Mouse (Mus musculus) limb, embryonic 10.5 days (tissue): ENCODE results near the gene Ncam1. TPM values are rescaled to one million over a fixed set of nuclear protein-coding genes. Genes with fewer than 3 reads are reported as not detected.
A peak's percentile ranks its signal among the peaks of the same experiment; 100 is the strongest.

Source experiments
- DNase-seq: peaks from one replicate; pipeline ENCODE4 v3.0.0-alpha.2; 2017; ENCODE audit warnings: low spot score
- H3K27ac ChIP-seq: fragments of 300-500 bp; sonication (generic); 2 replicates; pipeline ENCODE4 v1.5.1; 2016; ENCODE audit warnings: mild to moderate bottlenecking
- H3K27me3 ChIP-seq: fragments of 300-500 bp; sonication (generic); 2 replicates; pipeline ENCODE4 v1.6.1; 2016; ENCODE audit warnings: low read depth, mild to moderate bottlenecking; ENCODE audit not compliant: poor library complexity, severe bottlenecking
- H3K36me3 ChIP-seq: fragments of 300-500 bp; sonication (generic); 2 replicates; pipeline ENCODE4 v1.6.1; 2016; ENCODE audit warnings: mild to moderate bottlenecking, moderate library complexity
- H3K4me1 ChIP-seq: fragments of 300-500 bp; sonication (generic); 2 replicates; pipeline ENCODE4 v1.6.1; 2016
- H3K4me3 ChIP-seq: fragments of 300-500 bp; sonication (generic); 2 replicates; pipeline ENCODE4 v1.5.1; 2016; ENCODE audit warnings: mild to moderate bottlenecking, moderate library complexity
- H3K9me3 ChIP-seq: fragments of 300-500 bp; sonication (generic); replicated peaks from 2 replicates; pipeline ENCODE4 v1.6.1; 2016; ENCODE audit warnings: mild to moderate bottlenecking
- WGBS: fragments of 180-500 bp; shearing (Covaris S2); methylation state at CpG from one replicate; pipeline ENCODE4 v1.1.7; 2016; 5-methylcytosine and 5-hydroxymethylcytosine counted together
- polyA plus RNA-seq: library from polyadenylated mRNA; unstranded; fragments of >200 nt; fragmentation: Nextera tagmentation; extraction: Ambion mirVana; gene quantifications from 2 replicates; pipeline ENCODE4 v1.2.1, GENCODE M21; 2016

Ncam1 gene
- polyA plus RNA-seq, 1 experiment from 2014 or later: 27.9 TPM

DNA sequence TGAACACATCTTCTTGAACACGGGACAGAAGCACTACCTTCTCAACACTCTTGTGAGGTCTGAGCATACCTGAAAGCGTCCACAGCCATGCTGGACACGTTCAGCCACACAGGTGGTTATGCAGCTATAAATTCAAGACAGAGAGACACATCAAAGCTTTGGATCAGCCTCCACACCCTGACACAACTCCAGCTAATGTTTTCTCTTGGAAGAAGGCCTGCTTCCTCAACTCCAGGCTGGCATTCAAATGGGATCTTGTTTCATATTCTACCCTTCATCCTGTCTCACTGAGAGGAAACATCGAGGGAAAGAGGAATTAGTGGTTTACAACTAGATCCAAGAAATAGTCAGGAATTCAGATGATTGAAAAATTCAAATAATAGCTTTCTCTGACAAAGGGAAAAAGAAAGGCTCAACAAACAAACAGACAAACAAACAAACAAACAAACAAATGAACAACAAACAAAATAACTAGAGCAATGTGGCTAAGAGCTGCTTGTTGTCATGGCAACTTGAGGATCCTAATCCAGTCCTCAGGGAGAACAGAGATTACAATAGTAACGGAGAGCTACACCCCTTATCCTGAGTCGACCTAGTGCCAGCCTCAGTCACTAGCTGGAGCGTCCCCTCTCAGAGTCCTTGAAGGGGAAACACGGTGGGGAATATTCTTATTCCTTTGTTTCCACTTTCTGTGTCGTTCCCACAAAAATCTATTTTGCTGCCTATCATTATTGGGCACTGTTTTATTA, 175.6 kb downstream of the Ncam1 start:
- Histone ChIP-seq H3K4me3 (no peak overlapping the region), H3K27ac (no peak overlapping the region), H3K9me3 (no peaks in the 10 kb centered on the region), H3K27me3 (no peaks in the 10 kb centered on the region), H3K4me1 (no peaks in the 10 kb centered on the region), H3K36me3 (no peaks in the 10 kb centered on the region)
- 88% methylated on average over 9 of the region's 9 CpGs for WGBS
- DNase-seq: no peak

DNA sequence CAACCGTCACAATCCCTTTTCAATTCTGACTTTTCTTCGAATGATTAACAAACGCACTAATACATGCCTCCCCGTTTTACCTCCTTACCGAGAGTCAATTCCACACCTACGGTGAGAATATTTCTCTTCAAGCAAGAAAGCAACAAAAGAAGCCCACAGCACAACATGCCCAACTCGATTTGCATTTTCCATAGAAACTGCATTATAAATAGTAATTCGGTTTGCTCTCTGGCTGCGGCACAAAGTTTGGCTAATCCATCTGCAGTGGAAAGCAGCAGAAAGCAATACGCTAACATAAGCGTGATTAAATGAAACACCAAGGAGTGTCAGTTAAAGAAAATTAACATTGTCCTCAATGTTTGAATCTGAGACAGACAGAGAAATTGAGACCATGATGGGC, 177.0 kb downstream of the Ncam1 start:
- Histone ChIP-seq H3K4me1 (no peaks in the 10 kb centered on the region), H3K36me3 (no peaks in the 10 kb centered on the region), H3K9me3 (no peaks in the 10 kb centered on the region), H3K27me3 (no peaks in the 10 kb centered on the region), H3K27ac (no peak overlapping the region), H3K4me3 (no peak overlapping the region)
- WGBS: 95% methylated on average over 11 of the region's 11 CpGs
- no peak for DNase-seq

DNA sequence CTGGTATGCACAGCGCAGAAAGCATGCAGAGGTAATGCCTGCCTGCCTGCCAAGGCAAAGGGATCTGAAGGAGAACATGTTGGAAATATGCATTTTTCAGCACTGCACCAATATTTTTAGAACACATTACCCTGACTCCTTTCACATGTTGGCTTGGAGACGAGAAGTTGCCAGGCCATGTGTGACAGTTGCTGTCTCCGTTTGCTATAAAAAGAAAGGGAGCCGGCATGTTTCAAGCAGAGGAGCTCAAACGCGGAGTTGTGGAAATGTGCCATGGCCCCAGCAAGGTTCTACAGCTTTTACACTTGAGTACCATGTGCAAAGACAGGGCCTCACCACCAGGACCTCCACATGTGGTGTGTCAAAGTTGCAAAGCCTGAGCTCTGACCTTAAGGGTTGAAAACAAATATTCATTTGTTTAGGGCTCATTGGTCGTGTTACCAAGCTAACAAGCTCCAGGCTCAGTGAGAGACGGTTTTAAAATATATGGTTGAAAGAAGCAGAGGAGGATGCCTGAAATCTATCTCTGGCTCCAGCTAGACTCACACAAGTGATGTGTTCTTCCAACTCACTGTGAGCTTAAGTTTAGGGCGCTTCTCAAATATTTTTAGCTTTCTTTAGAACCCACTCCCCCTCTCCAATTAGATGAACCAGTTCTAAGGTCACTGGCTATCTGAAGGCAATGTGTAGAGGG, 179.9 kb downstream of the Ncam1 start:
- no peak overlapping the region for H3K4me3 ChIP-seq
- no peaks in the 10 kb centered on the region for H3K27me3 ChIP-seq
- H3K4me1 ChIP-seq: no peaks in the 10 kb centered on the region
- no peaks in the 10 kb centered on the region for H3K36me3 ChIP-seq
- no peak for DNase-seq
- WGBS: 90% methylated on average over 9 of the region's 9 CpGs
- H3K9me3 ChIP-seq: no peaks in the 10 kb centered on the region
- H3K27ac ChIP-seq: no peak overlapping the region

DNA sequence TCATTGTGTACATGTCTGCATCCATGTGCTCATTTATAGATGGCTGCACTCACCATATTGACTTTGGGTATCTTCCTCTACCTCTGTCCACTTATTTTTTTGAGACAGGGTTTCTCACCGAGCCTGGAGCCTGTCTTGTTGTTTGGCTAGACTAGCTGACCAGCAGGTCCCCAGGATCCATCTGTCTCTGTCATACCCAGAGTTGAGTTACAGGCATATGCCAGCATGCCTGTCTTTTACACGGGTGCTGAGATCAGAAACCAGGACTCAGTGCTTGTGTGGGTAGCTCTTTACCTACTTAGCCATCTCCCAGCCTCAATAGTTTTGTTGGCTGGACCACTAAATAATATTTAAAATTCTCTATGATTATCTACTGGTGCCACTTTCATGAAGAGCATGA, 180.5 kb downstream of the Ncam1 start:
- Histone ChIP-seq H3K4me1 (no peaks in the 10 kb centered on the region), H3K4me3 (no peak overlapping the region), H3K36me3 (no peaks in the 10 kb centered on the region), H3K27ac (no peak overlapping the region), H3K27me3 (no peaks in the 10 kb centered on the region), H3K9me3 (no peaks in the 10 kb centered on the region)
- no peak for DNase-seq
- WGBS: 81% methylated on average over 2 of the region's 2 CpGs

DNA sequence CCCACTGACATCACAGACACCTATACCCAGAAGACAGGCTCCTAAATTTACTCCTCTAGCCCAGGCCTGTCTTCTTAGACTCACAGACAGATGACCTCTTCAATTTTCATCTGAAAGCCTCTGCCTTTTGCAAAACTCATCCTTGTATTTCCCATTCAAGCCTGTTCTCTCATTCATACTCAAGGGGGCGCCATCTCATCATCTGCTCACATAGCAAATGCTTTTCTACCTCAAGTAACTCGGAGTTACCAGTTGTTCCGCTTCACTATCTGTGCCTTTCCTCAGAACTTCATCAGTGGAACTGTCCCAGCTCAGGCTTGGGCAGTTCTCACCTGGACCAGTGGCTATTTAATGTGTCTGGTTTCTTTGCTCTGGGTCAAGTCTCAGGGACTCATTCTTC, 181.5 kb downstream of the Ncam1 start:
- H3K27ac ChIP-seq: no peak overlapping the region
- no peaks in the 10 kb centered on the region for H3K27me3 ChIP-seq
- H3K4me1 ChIP-seq: no peaks in the 10 kb centered on the region
- H3K4me3 ChIP-seq: no peak overlapping the region
- no peaks in the 10 kb centered on the region for H3K36me3 ChIP-seq
- no peaks in the 10 kb centered on the region for H3K9me3 ChIP-seq
- 19% methylated on average over 3 of the region's 3 CpGs for WGBS
- DNase-seq: peak; percentile 43

DNA sequence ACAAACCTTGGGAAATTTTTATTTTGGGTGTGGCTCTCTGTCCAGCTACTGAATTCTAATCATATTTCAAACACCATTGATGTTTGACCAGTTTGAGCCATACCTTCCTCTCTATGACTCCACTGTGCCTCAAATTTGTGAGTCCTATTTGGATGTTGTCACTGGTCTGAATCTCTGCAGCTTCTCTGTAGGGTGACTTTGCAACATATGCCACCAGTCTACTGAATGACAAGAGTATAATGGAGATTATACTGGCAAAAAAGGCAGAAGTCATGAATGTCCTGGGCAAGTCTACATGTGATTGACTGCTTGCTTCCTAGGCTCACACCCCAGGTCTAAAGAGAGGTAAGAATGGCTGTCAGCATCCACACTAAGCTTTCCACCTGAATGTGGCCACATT, 186.3 kb downstream of the Ncam1 start:
- Histone ChIP-seq H3K36me3 (no peaks in the 10 kb centered on the region), H3K27me3 (no peaks in the 10 kb centered on the region), H3K27ac (no peak overlapping the region), H3K4me3 (no peak overlapping the region), H3K9me3 (no peaks in the 10 kb centered on the region), H3K4me1 (no peaks in the 10 kb centered on the region)
- DNase-seq: no peak

DNA sequence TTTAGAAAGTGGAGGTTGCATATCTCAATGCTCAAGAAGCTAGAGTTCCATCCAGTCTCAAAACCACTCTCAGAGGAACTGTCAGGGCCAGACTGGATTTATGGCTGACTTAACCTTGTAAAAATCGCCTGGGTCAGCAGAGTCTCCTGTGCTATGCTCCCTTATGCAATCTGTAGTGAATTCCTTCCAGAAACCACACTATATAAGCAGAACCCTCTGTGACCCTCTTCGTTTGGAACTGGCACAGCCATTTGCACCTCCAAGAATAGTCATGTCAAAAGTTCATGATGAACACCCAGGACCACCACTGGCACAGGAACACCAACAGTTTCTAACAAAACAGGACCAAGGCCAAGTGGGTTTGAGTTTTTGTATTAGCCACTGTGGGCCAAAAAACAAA, 190.5 kb downstream of the Ncam1 start:
- DNase-seq: no peak
- Histone ChIP-seq H3K9me3 (no peaks in the 10 kb centered on the region), H3K27ac (no peak overlapping the region), H3K4me3 (no peak overlapping the region), H3K27me3 (no peaks in the 10 kb centered on the region), H3K36me3 (no peaks in the 10 kb centered on the region), H3K4me1 (no peaks in the 10 kb centered on the region)
- WGBS: 39% methylated on average over 2 of the region's 2 CpGs

DNA sequence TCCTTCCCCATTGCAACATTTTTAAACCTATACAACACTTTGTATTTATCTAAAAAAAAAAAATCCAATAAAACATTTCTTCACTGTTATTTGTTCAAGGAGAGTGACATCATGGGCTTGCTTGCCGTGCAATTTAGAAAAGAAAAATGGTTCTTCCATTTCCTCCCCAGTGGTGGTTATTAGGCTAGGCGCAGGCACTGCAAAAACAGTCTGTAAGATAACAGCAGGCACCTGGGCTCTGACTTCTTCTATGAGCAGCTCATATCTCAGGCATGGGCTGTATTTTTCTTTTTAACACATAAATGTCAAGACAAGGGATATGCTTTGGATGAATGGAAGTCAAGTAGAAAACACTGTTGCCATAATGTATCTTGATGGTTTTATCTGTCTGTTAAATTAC, 192.0 kb downstream of the Ncam1 start:
- H3K36me3 ChIP-seq: no peaks in the 10 kb centered on the region
- DNase-seq: no peak
- H3K9me3 ChIP-seq: no peaks in the 10 kb centered on the region
- H3K27ac ChIP-seq: no peak overlapping the region
- no peaks in the 10 kb centered on the region for H3K27me3 ChIP-seq
- H3K4me3 ChIP-seq: no peak overlapping the region
- 70% methylated on average over 2 of the region's 2 CpGs for WGBS
- H3K4me1 ChIP-seq: no peaks in the 10 kb centered on the region

DNA sequence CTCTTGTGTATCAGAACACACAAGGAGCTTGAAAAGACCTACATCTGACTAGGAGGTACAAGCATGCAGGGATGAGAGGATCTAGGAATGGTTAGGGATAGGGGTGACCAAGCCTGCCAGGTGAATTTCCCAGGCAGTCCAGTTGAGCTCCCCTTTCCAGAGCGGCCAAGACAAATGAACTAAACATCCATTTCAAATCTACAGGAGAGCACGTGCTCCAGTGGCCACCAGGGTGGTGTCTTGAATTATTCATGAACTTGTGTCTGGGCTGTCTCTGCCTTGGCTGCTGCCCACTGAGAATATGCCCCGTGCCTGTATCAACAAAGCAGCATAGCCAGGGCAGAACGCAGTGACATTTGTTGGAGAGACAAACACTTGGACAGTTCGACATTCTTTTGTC, 192.4 kb downstream of the Ncam1 start:
- H3K4me3 ChIP-seq: no peak overlapping the region
- H3K27ac ChIP-seq: no peak overlapping the region
- H3K27me3 ChIP-seq: no peaks in the 10 kb centered on the region
- no peaks in the 10 kb centered on the region for H3K36me3 ChIP-seq
- DNase-seq: no peak
- WGBS: 70% methylated on average over 5 of the region's 5 CpGs
- H3K4me1 ChIP-seq: no peaks in the 10 kb centered on the region
- H3K9me3 ChIP-seq: no peaks in the 10 kb centered on the region

DNA sequence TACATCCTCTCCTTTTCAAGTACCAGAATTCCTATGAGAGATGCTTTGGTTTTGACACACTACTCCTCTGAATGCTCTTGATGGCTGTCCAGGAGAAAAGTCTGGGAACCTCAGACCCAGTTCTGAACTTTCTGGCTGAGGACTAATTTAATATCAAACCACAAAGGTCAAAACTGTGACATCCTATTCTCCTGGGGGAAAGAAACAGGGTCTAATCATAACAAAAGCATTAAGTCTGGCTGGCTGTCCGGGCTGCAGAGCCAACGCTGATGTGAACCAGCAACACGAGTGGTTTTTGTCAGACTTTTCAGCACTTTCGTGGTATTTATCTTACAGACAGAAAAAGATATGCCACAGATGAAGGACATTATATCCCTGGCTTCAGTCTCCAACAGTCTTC, 192.9 kb downstream of the Ncam1 start:
- Histone ChIP-seq H3K27me3 (no peaks in the 10 kb centered on the region), H3K27ac (no peak overlapping the region), H3K4me3 (no peak overlapping the region), H3K36me3 (no peaks in the 10 kb centered on the region), H3K9me3 (no peaks in the 10 kb centered on the region), H3K4me1 (no peaks in the 10 kb centered on the region)
- no peak for DNase-seq
- 70% methylated on average over 4 of the region's 4 CpGs for WGBS

DNA sequence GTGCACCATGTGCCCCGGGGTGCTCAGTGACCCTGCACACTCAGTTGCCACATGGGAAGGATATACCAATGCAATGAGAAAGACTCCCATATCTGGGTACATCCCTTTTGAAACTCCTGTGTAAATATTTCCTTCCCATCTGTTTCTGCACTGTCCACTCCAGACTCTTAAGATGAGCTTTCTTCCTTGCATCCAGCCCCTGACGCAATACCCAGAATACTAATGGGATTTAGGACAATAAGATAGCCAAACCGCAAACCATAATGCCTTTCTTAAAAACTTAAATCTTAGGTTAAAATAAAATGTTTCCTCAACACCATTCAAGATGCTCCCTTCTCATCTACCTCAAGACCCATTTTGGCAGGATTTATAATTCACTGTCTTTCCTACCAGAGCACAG, 193.4 kb downstream of the Ncam1 start:
- no peak for DNase-seq
- Histone ChIP-seq H3K27ac (no peak overlapping the region), H3K4me1 (no peaks in the 10 kb centered on the region), H3K36me3 (no peaks in the 10 kb centered on the region), H3K9me3 (no peaks in the 10 kb centered on the region), H3K27me3 (no peaks in the 10 kb centered on the region), H3K4me3 (no peak overlapping the region)
- WGBS: 96% methylated on average over 3 of the region's 3 CpGs

DNA sequence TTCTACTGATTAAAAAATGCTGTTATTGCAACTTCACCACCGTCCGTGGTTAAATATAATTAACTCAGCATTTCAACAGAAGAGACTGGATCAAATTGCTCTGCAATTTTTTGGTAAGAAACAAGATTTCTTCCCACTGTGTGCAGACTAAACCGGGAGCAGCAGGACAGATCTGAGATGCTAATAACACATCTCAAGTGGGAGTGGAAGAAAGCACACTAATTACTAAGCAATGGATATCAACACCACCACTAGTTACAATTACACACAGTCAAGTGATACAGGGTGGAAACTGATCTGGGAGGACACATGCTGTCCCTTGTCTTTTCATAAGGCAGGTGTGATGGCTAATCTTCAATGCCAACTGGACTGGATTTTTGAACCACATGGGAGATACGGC, 197.5 kb downstream of the Ncam1 start:
- DNase-seq: no peak
- 84% methylated on average over 4 of the region's 4 CpGs for WGBS
- Histone ChIP-seq H3K4me1 (no peaks in the 10 kb centered on the region), H3K36me3 (no peaks in the 10 kb centered on the region), H3K27ac (no peak overlapping the region), H3K9me3 (no peaks in the 10 kb centered on the region), H3K27me3 (no peaks in the 10 kb centered on the region), H3K4me3 (no peak overlapping the region)

DNA sequence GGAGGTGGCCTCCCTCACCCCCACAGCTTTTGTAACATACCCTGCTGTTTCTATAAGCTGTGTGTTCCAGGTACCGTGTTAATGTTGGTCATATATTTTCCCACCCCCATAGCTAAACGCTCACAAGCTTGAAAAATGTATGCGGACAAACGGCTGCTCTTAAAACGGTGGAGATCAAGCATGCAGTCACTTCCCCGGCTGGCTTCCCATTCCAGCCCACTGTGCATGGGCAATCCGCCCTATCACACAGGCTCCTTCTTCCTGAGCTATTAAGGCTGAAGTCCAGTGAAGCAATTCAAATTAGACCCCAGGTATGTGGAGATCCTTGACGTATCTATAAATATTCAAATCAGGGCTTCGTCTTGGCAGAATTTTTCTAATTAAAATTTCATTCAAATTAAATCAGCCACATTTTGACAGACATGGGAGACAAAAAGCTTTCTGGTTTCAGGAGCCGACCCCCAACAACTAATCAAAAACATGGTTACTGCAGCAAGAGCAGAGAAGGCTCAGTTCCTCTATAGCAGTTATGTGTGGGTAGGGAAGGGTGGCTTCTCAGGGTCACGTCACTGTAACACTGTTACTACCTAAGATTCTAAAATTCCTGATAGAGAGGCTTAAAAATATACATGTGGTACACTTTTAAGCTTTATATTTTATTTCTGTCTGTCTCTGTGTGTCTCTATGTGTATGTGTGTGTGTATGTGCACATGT, 202.9 kb downstream of the Ncam1 start:
- Histone ChIP-seq H3K9me3 (no peaks in the 10 kb centered on the region), H3K36me3 (no peaks in the 10 kb centered on the region), H3K27ac (no peak overlapping the region; the same call in 1 of the 2 replicates), H3K4me1 (peaks cover 25% of the 10 kb centered on the region), H3K27me3 (peaks cover 12% of the 10 kb centered on the region; the same call in 1 of the 2 replicates), H3K4me3 (no peak overlapping the region)
- 70% methylated on average over 11 of the region's 11 CpGs for WGBS
- DNase-seq: no peak
